Mouse (Mus musculus): ENCODE results near the gene 4930451I11Rik. TPM values are rescaled to one million over a fixed set of nuclear protein-coding genes. Genes with fewer than 3 reads are reported as not detected.

Gene 4930451I11Rik
- polyA plus RNA-seq (2012; rRNA removed), result 103 and 114 TPM in 2 replicates

DNA sequence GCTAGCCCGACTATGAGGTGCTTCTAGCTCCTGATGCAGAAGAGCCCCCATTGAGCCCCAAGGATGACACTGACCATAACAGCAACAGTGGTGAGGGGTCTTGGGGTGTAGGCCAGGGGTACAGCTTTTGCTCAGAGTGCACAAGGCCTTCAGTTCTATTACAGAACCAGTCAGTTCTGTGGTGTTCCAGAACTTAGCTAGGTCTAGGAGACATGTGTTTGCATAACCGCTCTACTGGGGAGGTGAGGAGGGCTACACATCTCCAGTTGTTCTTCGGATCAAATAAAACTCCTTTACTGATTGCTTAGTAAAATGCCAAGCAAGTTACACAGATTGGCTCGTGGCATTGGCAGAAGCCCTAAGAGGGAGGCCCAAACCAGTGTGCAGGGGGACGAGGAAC, at the start of gene 4930451I11Rik:
Gene 4930451I11Rik, minus strand, starts transcription at position 101 of the 400 bp plus-strand sequence.
- no peak for TF ChIP-seq POLR2A (IDR thresholded peaks at IDR 0.05; ENCODE audit: control insufficient read depth, low read depth, low read length)
- no peak for TF ChIP-seq CTCF (IDR thresholded peaks at IDR 0.05; ENCODE audit: control insufficient read depth, insufficient read depth, insufficient replicate concordance, low read depth, low read length)
- no peaks in the 10 kb centered on the region for H3K36me3 ChIP-seq (ENCODE audit: control insufficient read depth, insufficient read depth, low read length)
- H3K4me1 ChIP-seq (ENCODE audit: control insufficient read depth, insufficient read depth, low read length), result peaks cover 15% of the 10 kb centered on the region
- peak within 1 kb of the TSS; percentile 72 for H3K4me3 ChIP-seq (ENCODE audit: control insufficient read depth, low read depth, low read length)
- H3K27ac ChIP-seq (ENCODE audit: control insufficient read depth, insufficient read depth, low read depth, low read length), result no peak within 1 kb of the TSS
- H3K27me3 ChIP-seq (ENCODE audit: control insufficient read depth, insufficient read depth, low read length), result no peaks in the 10 kb centered on the region; the same call in 1 of the 2 replicates

DNA sequence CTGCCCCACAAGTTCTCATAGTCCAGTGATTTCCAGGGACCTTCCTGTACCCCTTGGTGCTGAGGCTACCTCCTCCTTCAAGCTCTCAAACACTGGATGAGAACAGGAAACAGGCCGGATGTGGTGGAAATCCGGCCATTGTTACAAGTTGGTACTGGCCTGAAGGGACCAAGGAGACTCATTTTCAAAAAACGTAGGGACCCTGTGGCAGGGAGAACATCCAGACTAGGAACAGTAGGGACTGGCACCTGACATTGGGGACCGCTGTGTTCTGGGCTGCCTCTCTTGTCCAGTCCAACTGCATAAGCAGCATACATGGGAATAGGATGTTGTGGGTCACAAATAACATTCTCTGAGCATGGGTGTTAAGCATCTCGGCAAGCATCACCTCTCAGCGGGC, 49.6 kb upstream of the 4930451I11Rik start:
- Histone ChIP-seq H3K36me3 (ENCODE audit: control insufficient read depth, insufficient read depth, low read length) (peaks cover 5% of the 10 kb centered on the region), H3K27ac (ENCODE audit: control insufficient read depth, insufficient read depth, low read depth, low read length) (no peak overlapping the region), H3K4me3 (ENCODE audit: control insufficient read depth, low read depth, low read length) (no peak overlapping the region), H3K27me3 (ENCODE audit: control insufficient read depth, insufficient read depth, low read length) (no peaks in the 10 kb centered on the region), H3K4me1 (ENCODE audit: control insufficient read depth, insufficient read depth, low read length) (peaks cover 5% of the 10 kb centered on the region; the same call in 1 of the 2 replicates)
- TF ChIP-seq CTCF (IDR thresholded peaks at IDR 0.05; ENCODE audit: control insufficient read depth, insufficient read depth, insufficient replicate concordance, low read depth, low read length), result no peak
- TF ChIP-seq POLR2A (IDR thresholded peaks at IDR 0.05; ENCODE audit: control insufficient read depth, low read depth, low read length), result no peak

DNA sequence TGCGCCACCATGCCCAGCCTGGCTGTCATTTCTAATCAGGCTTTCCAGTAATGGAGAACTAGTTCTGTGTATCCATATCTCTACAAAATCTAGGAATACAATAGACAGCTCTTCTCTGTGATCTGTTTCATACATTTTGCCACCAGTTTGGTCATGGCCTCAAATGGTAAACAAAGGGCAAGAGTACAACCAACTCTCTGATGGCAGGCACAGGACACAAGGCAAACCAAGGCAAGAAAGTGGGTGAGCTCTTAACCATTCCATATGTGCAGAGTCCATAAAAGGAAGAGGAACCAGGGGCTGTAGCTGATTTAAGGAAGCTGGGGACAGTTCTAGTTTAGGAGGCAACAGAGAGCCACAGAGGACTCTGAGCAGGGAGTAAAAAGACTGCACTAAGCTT, 45.8 kb upstream of the 4930451I11Rik start:
- Histone ChIP-seq H3K27me3 (ENCODE audit: control insufficient read depth, insufficient read depth, low read length) (no peaks in the 10 kb centered on the region), H3K4me1 (ENCODE audit: control insufficient read depth, insufficient read depth, low read length) (no peaks in the 10 kb centered on the region), H3K27ac (ENCODE audit: control insufficient read depth, insufficient read depth, low read depth, low read length) (no peak overlapping the region), H3K36me3 (ENCODE audit: control insufficient read depth, insufficient read depth, low read length) (peaks cover 9% of the 10 kb centered on the region), H3K4me3 (ENCODE audit: control insufficient read depth, low read depth, low read length) (no peak overlapping the region)
- TF ChIP-seq POLR2A (IDR thresholded peaks at IDR 0.05; ENCODE audit: control insufficient read depth, low read depth, low read length), result no peak
- no peak for TF ChIP-seq CTCF (IDR thresholded peaks at IDR 0.05; ENCODE audit: control insufficient read depth, insufficient read depth, insufficient replicate concordance, low read depth, low read length)

DNA sequence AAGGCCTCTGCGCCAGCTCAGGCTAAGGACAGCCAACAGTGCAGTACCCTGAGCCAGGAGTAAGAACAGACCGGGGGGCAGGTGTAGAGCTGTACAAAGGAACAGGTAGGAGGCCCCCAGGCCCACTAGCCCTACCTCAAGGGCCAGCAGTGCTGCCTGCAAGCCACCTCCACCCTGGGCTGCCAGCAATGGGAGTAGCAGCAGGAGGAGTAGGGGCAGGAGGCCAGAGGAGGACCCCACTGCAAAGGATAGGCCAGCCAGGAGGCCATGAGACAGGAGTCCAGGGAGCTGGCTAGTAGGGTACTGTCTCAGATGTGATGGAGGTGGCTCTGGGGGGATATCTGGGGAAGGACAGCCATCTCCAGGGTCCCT, 39.1 kb upstream of the 4930451I11Rik start:
- Histone ChIP-seq H3K4me1 (ENCODE audit: control insufficient read depth, insufficient read depth, low read length) (no peaks in the 10 kb centered on the region), H3K4me3 (ENCODE audit: control insufficient read depth, low read depth, low read length) (no peak overlapping the region), H3K27me3 (ENCODE audit: control insufficient read depth, insufficient read depth, low read length) (no peaks in the 10 kb centered on the region), H3K27ac (ENCODE audit: control insufficient read depth, insufficient read depth, low read depth, low read length) (no peak overlapping the region), H3K36me3 (ENCODE audit: control insufficient read depth, insufficient read depth, low read length) (peaks cover 3% of the 10 kb centered on the region)
- no peak for TF ChIP-seq POLR2A (IDR thresholded peaks at IDR 0.05; ENCODE audit: control insufficient read depth, low read depth, low read length)
- no peak for TF ChIP-seq CTCF (IDR thresholded peaks at IDR 0.05; ENCODE audit: control insufficient read depth, insufficient read depth, insufficient replicate concordance, low read depth, low read length)

GRCm38 (mm10) chr7:126869780-126870519, 38.5 kb upstream of the 4930451I11Rik start:
- Histone ChIP-seq H3K36me3 (ENCODE audit: control insufficient read depth, insufficient read depth, low read length) (peaks cover 3% of the 10 kb centered on the region), H3K4me3 (ENCODE audit: control insufficient read depth, low read depth, low read length) (no peak overlapping the region)
- TF ChIP-seq POLR2A (IDR thresholded peaks at IDR 0.05; ENCODE audit: control insufficient read depth, low read depth, low read length), result no peak
- TF ChIP-seq CTCF (IDR thresholded peaks at IDR 0.05; ENCODE audit: control insufficient read depth, insufficient read depth, insufficient replicate concordance, low read depth, low read length), result no peak

DNA sequence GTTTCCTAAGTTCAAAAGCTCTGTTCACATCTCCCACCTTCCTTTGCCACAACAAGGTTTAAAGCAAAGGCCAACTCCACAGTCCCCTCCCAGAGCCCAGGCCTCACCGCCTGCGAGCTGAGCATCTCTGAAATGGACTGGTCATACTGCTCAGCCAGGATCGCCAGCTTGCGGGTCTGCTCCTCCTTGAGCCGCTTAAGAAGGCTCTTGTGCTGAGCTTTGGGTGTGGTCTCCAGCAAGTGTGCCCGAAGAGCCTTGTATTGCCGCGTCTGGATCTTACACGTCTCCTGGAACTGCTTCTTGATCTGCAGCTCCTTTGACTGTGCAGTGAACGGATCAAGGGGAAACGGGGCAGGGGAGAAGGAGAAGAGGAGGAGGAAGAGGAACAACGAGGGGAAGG, 36.6 kb upstream of the 4930451I11Rik start:
- H3K36me3 ChIP-seq (ENCODE audit: control insufficient read depth, insufficient read depth, low read length), result peaks cover 8% of the 10 kb centered on the region
- H3K27ac ChIP-seq (ENCODE audit: control insufficient read depth, insufficient read depth, low read depth, low read length), result no peak overlapping the region
- no peaks in the 10 kb centered on the region; the same call in 1 of the 2 replicates for H3K4me1 ChIP-seq (ENCODE audit: control insufficient read depth, insufficient read depth, low read length)
- no peaks in the 10 kb centered on the region for H3K27me3 ChIP-seq (ENCODE audit: control insufficient read depth, insufficient read depth, low read length)
- TF ChIP-seq POLR2A (IDR thresholded peaks at IDR 0.05; ENCODE audit: control insufficient read depth, low read depth, low read length) (no peak), CTCF (IDR thresholded peaks at IDR 0.05; ENCODE audit: control insufficient read depth, insufficient read depth, insufficient replicate concordance, low read depth, low read length) (no peak)
- no peak overlapping the region for H3K4me3 ChIP-seq (ENCODE audit: control insufficient read depth, low read depth, low read length)

More at GRCm38 (mm10) chr7:126869780-126870519, 38.5 kb upstream of the 4930451I11Rik start:
- H3K4me1 ChIP-seq (ENCODE audit: control insufficient read depth, insufficient read depth, low read length), result no peaks in the 10 kb centered on the region
- H3K27me3 ChIP-seq (ENCODE audit: control insufficient read depth, insufficient read depth, low read length), result no peaks in the 10 kb centered on the region
- no peak overlapping the region for H3K27ac ChIP-seq (ENCODE audit: control insufficient read depth, insufficient read depth, low read depth, low read length)

- TF ChIP-seq CTCF (IDR thresholded peaks at IDR 0.05; ENCODE audit: control insufficient read depth, insufficient read depth, insufficient replicate concordance, low read depth, low read length), result no peak
- TF ChIP-seq POLR2A (IDR thresholded peaks at IDR 0.05; ENCODE audit: control insufficient read depth, low read depth, low read length), result no peak
- Histone ChIP-seq H3K27ac (ENCODE audit: control insufficient read depth, insufficient read depth, low read depth, low read length) (no peak overlapping the region), H3K4me1 (ENCODE audit: control insufficient read depth, insufficient read depth, low read length) (no peaks in the 10 kb centered on the region; the same call in none of the 2 replicates), H3K4me3 (ENCODE audit: control insufficient read depth, low read depth, low read length) (no peak overlapping the region), H3K27me3 (ENCODE audit: control insufficient read depth, insufficient read depth, low read length) (no peaks in the 10 kb centered on the region), H3K36me3 (ENCODE audit: control insufficient read depth, insufficient read depth, low read length) (peaks cover 8% of the 10 kb centered on the region)
Measured at GRCm38 (mm10) chr7:126867534-126867933, 36.1 kb upstream of the 4930451I11Rik start.
